Mouse (Mus musculus): ENCODE results near the gene Carmil1. TPM values are rescaled to one million over a fixed set of nuclear protein-coding genes. Genes with fewer than 3 reads are reported as not detected.

Carmil1 gene
- polyA plus RNA-seq, 2 experiments = 18.7 to 33.9 TPM

GRCm38 (mm10) chr13:24194018-24194417 is 86.6 kb downstream of the Carmil1 start:
- H3K36me3 ChIP-seq (ENCODE audit: control insufficient read depth, insufficient read depth, low read length) = no peaks in the 10 kb centered on the region
- peaks cover 4% of the 10 kb centered on the region; the same call in 1 of the 2 replicates for H3K9me3 ChIP-seq (ENCODE audit: control insufficient read depth, low read length)
- no peak overlapping the region for H3K4me3 ChIP-seq (replicated peaks; ENCODE audit: low read length)
- ATAC-seq (ENCODE audit: low FRiP score, low read depth) (no peak), DNase-seq (ENCODE audit: low spot score) (no peak)
- no peaks in the 10 kb centered on the region for H3K27me3 ChIP-seq (ENCODE audit: control insufficient read depth, insufficient read depth, low read length)
- no peak overlapping the region for H3K9ac ChIP-seq (ENCODE audit: low read depth, low read length, severe bottlenecking)
- H3K4me1 ChIP-seq (ENCODE audit: control insufficient read depth, insufficient read depth, low read length) = peaks cover 33% of the 10 kb centered on the region
- no peak overlapping the region for H3K27ac ChIP-seq (replicated peaks; ENCODE audit: low read depth, low read length)
- H3K4me2 ChIP-seq (replicated peaks; ENCODE audit: low read depth, low read length, severe bottlenecking) = no peak overlapping the region
- 84% methylated on average over 5 of the region's 5 CpGs for WGBS
- no peak for TF ChIP-seq POLR2A (IDR thresholded peaks at IDR 0.05; ENCODE audit: borderline replicate concordance, extremely low read depth, insufficient read depth, insufficient read length)

GRCm38 (mm10) chr13:24190875-24191663 is 89.5 kb downstream of the Carmil1 start:
- Histone ChIP-seq H3K4me2 (replicated peaks; ENCODE audit: low read depth, low read length, severe bottlenecking) (no peak overlapping the region), H3K9me3 (ENCODE audit: control insufficient read depth, low read length) (peaks cover 4% of the 10 kb centered on the region; the same call in 1 of the 2 replicates), H3K9ac (ENCODE audit: low read depth, low read length, severe bottlenecking) (no peak overlapping the region), H3K27ac (replicated peaks; ENCODE audit: low read depth, low read length) (no peak overlapping the region), H3K4me1 (ENCODE audit: control insufficient read depth, insufficient read depth, low read length) (peaks cover 16% of the 10 kb centered on the region), H3K36me3 (ENCODE audit: control insufficient read depth, insufficient read depth, low read length) (no peaks in the 10 kb centered on the region), H3K27me3 (ENCODE audit: control insufficient read depth, insufficient read depth, low read length) (no peaks in the 10 kb centered on the region), H3K4me3 (replicated peaks; ENCODE audit: low read length) (no peak overlapping the region)
- ATAC-seq (ENCODE audit: low FRiP score, low read depth) = no peak
- 75% methylated on average over 9 of the region's 9 CpGs for WGBS
- no peak for TF ChIP-seq POLR2A (IDR thresholded peaks at IDR 0.05; ENCODE audit: borderline replicate concordance, extremely low read depth, insufficient read depth, insufficient read length)
- DNase-seq (ENCODE audit: low spot score) = no peak

DNA sequence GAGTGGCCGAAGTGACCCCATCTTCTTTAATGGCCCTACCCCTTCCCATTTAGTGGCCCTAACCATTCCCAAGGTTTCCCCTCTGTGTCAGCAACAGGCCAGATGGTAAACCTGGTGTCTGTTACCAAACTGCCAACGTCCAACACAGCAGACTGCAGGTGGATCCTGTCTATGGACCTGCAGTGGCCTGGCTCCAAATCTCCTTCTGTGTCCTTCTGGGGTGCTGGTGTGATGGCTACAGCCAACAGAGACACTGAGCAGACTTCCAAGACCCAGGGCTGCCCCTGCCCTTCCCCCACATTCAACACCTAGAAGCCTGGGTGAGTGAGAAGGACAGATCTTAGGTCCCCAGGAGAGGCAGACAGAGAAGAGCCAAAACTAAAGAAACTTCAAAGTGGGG is 93.6 kb downstream of the Carmil1 start:
- WGBS = 55% methylated on average over 2 of the region's 2 CpGs
- no peak overlapping the region for H3K9ac ChIP-seq (ENCODE audit: low read depth, low read length, severe bottlenecking)
- H3K27ac ChIP-seq (replicated peaks; ENCODE audit: low read depth, low read length) = no peak overlapping the region
- ATAC-seq (ENCODE audit: low FRiP score, low read depth) (no peak), DNase-seq (ENCODE audit: low spot score) (no peak)
- 0 out of 2 replicates have a peak, but pooled peaks cover 4% of the 10 kb centered on the region for H3K4me1 ChIP-seq (ENCODE audit: control insufficient read depth, insufficient read depth, low read length)
- H3K27me3 ChIP-seq (ENCODE audit: control insufficient read depth, insufficient read depth, low read length) = no peaks in the 10 kb centered on the region
- no peaks in the 10 kb centered on the region for H3K36me3 ChIP-seq (ENCODE audit: control insufficient read depth, insufficient read depth, low read length)
- H3K4me3 ChIP-seq (replicated peaks; ENCODE audit: low read length) = no peak overlapping the region
- H3K4me2 ChIP-seq (replicated peaks; ENCODE audit: low read depth, low read length, severe bottlenecking) = no peak overlapping the region
- H3K9me3 ChIP-seq (ENCODE audit: control insufficient read depth, low read length) = no peaks in the 10 kb centered on the region
- no peak for TF ChIP-seq POLR2A (IDR thresholded peaks at IDR 0.05; ENCODE audit: borderline replicate concordance, extremely low read depth, insufficient read depth, insufficient read length)

DNA sequence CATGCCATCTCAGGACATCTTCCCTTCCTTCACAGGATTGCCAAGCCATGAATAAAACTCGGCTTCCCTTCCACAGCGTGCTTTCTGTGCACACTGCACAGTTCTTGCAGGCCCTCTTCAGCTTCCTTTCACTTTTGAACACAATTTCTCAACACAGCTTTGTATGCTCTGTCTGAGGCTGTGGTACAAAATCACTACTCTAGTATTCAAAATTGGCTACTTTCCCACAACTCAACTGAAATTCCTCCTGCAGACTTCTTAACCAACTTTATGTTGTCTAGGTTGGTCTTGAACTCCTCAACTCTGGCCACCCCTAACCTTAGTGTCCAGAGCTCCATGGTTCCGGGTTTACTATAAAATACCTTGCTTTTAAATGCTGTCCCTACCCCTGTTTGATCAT is 95.0 kb downstream of the Carmil1 start:
- 90% methylated on average over 3 of the region's 3 CpGs for WGBS

GRCm38 (mm10) chr13:24182878-24183277 is 97.7 kb downstream of the Carmil1 start:
- Histone ChIP-seq H3K27me3 (ENCODE audit: control insufficient read depth, insufficient read depth, low read length) (no peaks in the 10 kb centered on the region), H3K9ac (ENCODE audit: low read depth, low read length, severe bottlenecking) (no peak overlapping the region), H3K9me3 (ENCODE audit: control insufficient read depth, low read length) (no peaks in the 10 kb centered on the region), H3K4me2 (replicated peaks; ENCODE audit: low read depth, low read length, severe bottlenecking) (no peak overlapping the region), H3K27ac (replicated peaks; ENCODE audit: low read depth, low read length) (no peak overlapping the region), H3K36me3 (ENCODE audit: control insufficient read depth, insufficient read depth, low read length) (no peaks in the 10 kb centered on the region), H3K4me3 (replicated peaks; ENCODE audit: low read length) (no peak overlapping the region), H3K4me1 (ENCODE audit: control insufficient read depth, insufficient read depth, low read length) (0 out of 2 replicates have a peak, but pooled peaks cover 4% of the 10 kb centered on the region)
- DNase-seq (ENCODE audit: low spot score) = no peak
- 69% methylated on average over 6 of the region's 6 CpGs for WGBS
- no peak for ATAC-seq (ENCODE audit: low FRiP score, low read depth)
- no peak for TF ChIP-seq POLR2A (IDR thresholded peaks at IDR 0.05; ENCODE audit: borderline replicate concordance, extremely low read depth, insufficient read depth, insufficient read length)

More for the DNA sequence above, 95.0 kb downstream of the Carmil1 start:
- DNase-seq (ENCODE audit: low spot score) (no peak), ATAC-seq (ENCODE audit: low FRiP score, low read depth) (no peak)
- 0 out of 2 replicates have a peak, but pooled peaks cover 4% of the 10 kb centered on the region for H3K4me1 ChIP-seq (ENCODE audit: control insufficient read depth, insufficient read depth, low read length)
- H3K4me2 ChIP-seq (replicated peaks; ENCODE audit: low read depth, low read length, severe bottlenecking) = no peak overlapping the region
- TF ChIP-seq POLR2A (IDR thresholded peaks at IDR 0.05; ENCODE audit: borderline replicate concordance, extremely low read depth, insufficient read depth, insufficient read length) = no peak
- H3K36me3 ChIP-seq (ENCODE audit: control insufficient read depth, insufficient read depth, low read length) = no peaks in the 10 kb centered on the region
- no peaks in the 10 kb centered on the region for H3K9me3 ChIP-seq (ENCODE audit: control insufficient read depth, low read length)
- no peak overlapping the region for H3K27ac ChIP-seq (replicated peaks; ENCODE audit: low read depth, low read length)
- no peak overlapping the region for H3K9ac ChIP-seq (ENCODE audit: low read depth, low read length, severe bottlenecking)
- H3K4me3 ChIP-seq (replicated peaks; ENCODE audit: low read length) = no peak overlapping the region
- no peaks in the 10 kb centered on the region for H3K27me3 ChIP-seq (ENCODE audit: control insufficient read depth, insufficient read depth, low read length)
